Mouse (Mus musculus) ovary, adult 2 months (tissue): Measurements from ENCODE around the gene Treh. TPM values are rescaled to one million over a fixed set of nuclear protein-coding genes. Genes with fewer than 3 reads are reported as not detected.

Source experiments
- polyA plus RNA-seq: library from polyadenylated mRNA; depleted of rRNA; stranded (reverse); fragments of >200 nt; gene quantifications from 2 replicates; pipeline ENCODE4 v1.2.3, GENCODE M21; 2012; rRNA removed

Treh gene
- 0.10 TPM in 1 of 2 replicates, not detected in the other for polyA plus RNA-seq

DNA sequence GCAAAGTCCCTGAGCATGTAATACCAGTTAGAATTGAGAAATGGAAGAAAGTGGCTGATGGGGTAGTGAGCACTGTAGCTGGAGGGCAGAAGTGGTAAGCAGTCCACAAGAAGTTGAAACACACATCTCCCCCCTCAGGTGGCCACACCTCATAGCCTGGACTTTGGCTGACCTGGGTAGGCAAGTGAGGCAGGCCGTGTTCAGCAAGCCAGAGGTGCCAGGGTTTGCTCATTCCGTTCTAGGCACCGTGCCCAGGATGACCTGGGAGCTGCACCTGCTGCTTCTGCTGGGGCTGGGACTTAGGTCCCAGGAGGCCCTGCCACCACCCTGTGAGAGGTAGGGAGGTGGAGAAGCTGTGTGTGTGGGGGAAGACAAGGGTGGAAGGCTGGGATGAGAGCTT, at the start of gene Treh:
TSS of gene Treh (plus strand) at position 229 of the 400 bp plus-strand sequence.

GRCm38 (mm10) chr9:44734524-44735494, 61.8 kb downstream of the Treh start, which contains the start of gene Phldb1:
TSS of gene Phldb1 (minus strand) at chr9:44735198.

Other genes with a start within 250 kb of the Treh start
- gene Foxr1, start 232.1 kb upstream of the Treh start, polyA plus RNA-seq: 1.7 and 1.8 TPM in 2 replicates
- gene Upk2, start 218.3 kb upstream of the Treh start, polyA plus RNA-seq: 0.29 and 0.55 TPM in 2 replicates
- 60.2 and 63.2 TPM in 2 replicates for gene Bcl9l, start 190.4 kb upstream of the Treh start, polyA plus RNA-seq
- 0.13 and 0.69 TPM in 2 replicates for gene Cxcr5, start 111.4 kb upstream of the Treh start, polyA plus RNA-seq
- 18.5 and 18.9 TPM in 2 replicates for gene Ddx6, start 68.3 kb upstream of the Treh start, polyA plus RNA-seq
- 119 and 125 TPM in 2 replicates for gene Phldb1, start 62.0 kb downstream of the Treh start, polyA plus RNA-seq
- 35.5 and 42.2 TPM in 2 replicates for gene Arcn1, start 94.6 kb downstream of the Treh start, polyA plus RNA-seq
- 44.1 and 45.7 TPM in 2 replicates for gene Ift46, start 94.7 kb downstream of the Treh start, polyA plus RNA-seq
- gene Tmem25, start 126.1 kb downstream of the Treh start, polyA plus RNA-seq: 24.6 and 28.1 TPM in 2 replicates
- 2.0 and 5.7 TPM in 2 replicates for gene Ttc36, start 129.8 kb downstream of the Treh start, polyA plus RNA-seq
- 16.8 and 25.8 TPM in 2 replicates for gene Kmt2a, start 208.1 kb downstream of the Treh start, polyA plus RNA-seq
- 73.7 and 74.6 TPM in 2 replicates for gene Atp5l, start 247.5 kb downstream of the Treh start, polyA plus RNA-seq